8 mouse cellular contexts compared by ENCODE assay signal in the genomic region with DNA sequence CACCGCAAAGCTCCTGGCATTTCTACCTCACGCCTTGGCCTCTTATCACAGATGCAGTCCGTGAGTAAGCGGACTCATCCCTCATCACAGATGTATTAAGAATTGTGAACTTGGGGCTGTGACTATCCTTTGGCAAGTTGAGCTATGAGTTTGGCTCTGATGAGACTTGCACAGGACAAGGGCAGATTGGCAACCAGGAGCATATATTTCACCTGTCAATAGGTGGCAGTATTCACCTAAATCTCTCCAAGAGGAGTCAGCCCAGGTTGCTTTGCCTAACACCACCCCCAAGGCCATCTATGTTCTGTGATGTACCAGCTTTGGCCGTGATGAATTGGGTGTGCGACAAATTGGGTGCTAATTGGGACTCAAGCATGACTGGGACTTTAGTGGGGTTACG.
A peak's percentile ranks its signal among the peaks of the same experiment; 100 is the strongest.
DNase-seq lines count a peak whose midpoint lies in the region; ATAC-seq and TF ChIP-seq lines count a peak whose summit lies in the region.

No protein-coding gene starts in this region.

- no peak for TF ChIP-seq POLR2A in cerebellum, adult 2 months (IDR thresholded peaks at IDR 0.05; ENCODE audit: borderline replicate concordance, insufficient read depth, low read length)

- intact Hi-C loops in left cerebral cortex, postnatal 14 days (cut with DNase I) = loop anchor here (10.0 kb wide), 2 partner anchors 179 to 379 kb away; no protein-coding TSS in a partner anchor

- no peaks in the 10 kb centered on the region for H3K9me3 ChIP-seq in ES-E14 (ENCODE audit: control insufficient read depth, insufficient read depth, low read depth, low read length)
- no peaks in the 10 kb centered on the region for H3K9me3 ChIP-seq in intestine, embryonic 16.5 days (ENCODE audit: control insufficient read depth, low read length)
- H3K9me3 ChIP-seq in midbrain, postnatal 0 days (ENCODE audit: low read length) = no peaks in the 10 kb centered on the region

- no peak overlapping the region for H3K4me2 ChIP-seq in intestine, embryonic 16.5 days (ENCODE audit: low read depth, low read length)
- H3K4me2 ChIP-seq in midbrain, postnatal 0 days (ENCODE audit: low read depth, low read length, poor library complexity, severe bottlenecking) = no peak overlapping the region

- no peak for ATAC-seq in cerebellum, adult (ENCODE audit: insufficient number of reproducible peaks, low FRiP score, low TSS enrichment)
- ATAC-seq in intestine, embryonic 16.5 days = peak; percentile 63; the same call in 1 of the 2 replicates
- ATAC-seq in midbrain, postnatal 0 days (ENCODE audit: low FRiP score) = no peak

- peak; percentile 13; the same call in 1 of the 2 replicates for TF ChIP-seq CTCF in cerebellum, adult 2 months (IDR thresholded peaks at IDR 0.05; ENCODE audit: borderline replicate concordance, insufficient read depth, low read depth, low read length)
- TF ChIP-seq CTCF in midbrain, postnatal 0 days (IDR thresholded peaks at IDR 0.05) = peak; percentile 66

- no peaks in the 10 kb centered on the region; the same call in 1 of the 2 replicates for H3K27me3 ChIP-seq in cerebellum, adult 2 months (ENCODE audit: control insufficient read depth, insufficient read depth, low read length)
- no peaks in the 10 kb centered on the region; the same call in 1 of the 2 replicates for H3K27me3 ChIP-seq in intestine, embryonic 16.5 days (replicated peaks; ENCODE audit: control insufficient read depth, insufficient read depth, low read length)
- no peaks in the 10 kb centered on the region for H3K27me3 ChIP-seq in midbrain, postnatal 0 days (ENCODE audit: insufficient read depth, low read length)

- peaks cover 2% of the 10 kb centered on the region; the same call in 1 of the 2 replicates for H3K4me1 ChIP-seq in cerebellum, adult 2 months (ENCODE audit: control insufficient read depth, insufficient read depth, low read length)
- H3K4me1 ChIP-seq in ES-E14 (ENCODE audit: control insufficient read depth in 2 of 2, insufficient read depth in 2 of 2, low read length in 2 of 2, poor library complexity in 1 of 2) = peaks cover 4 to 8% of the 10 kb centered on the region in 2 experiments; a peak in 2 of 4 replicates
- H3K4me1 ChIP-seq in intestine, embryonic 16.5 days (ENCODE audit: control insufficient read depth, insufficient read depth, low read length) = no peaks in the 10 kb centered on the region
- no peaks in the 10 kb centered on the region for H3K4me1 ChIP-seq in midbrain, postnatal 0 days (ENCODE audit: insufficient read depth, low read length)

- H3K27ac ChIP-seq in cerebellum, adult 2 months (ENCODE audit: insufficient read depth, low read length) = no peak overlapping the region
- H3K27ac ChIP-seq in ES-E14 (ENCODE audit: insufficient read depth, low read depth, low read length, poor library complexity, severe bottlenecking) = no peak overlapping the region
- no peak overlapping the region for H3K27ac ChIP-seq in intestine, embryonic 16.5 days (ENCODE audit: low read length)
- no peak overlapping the region for H3K27ac ChIP-seq in midbrain, postnatal 0 days (ENCODE audit: low read depth, low read length)

- WGBS in cerebellum, adult 2 months = 46% methylated on average over 7 of the region's 7 CpGs
- WGBS in intestine, embryonic 16.5 days = 46% methylated on average over 7 of the region's 7 CpGs
- 43% methylated on average over 7 of the region's 7 CpGs for WGBS in midbrain, postnatal 0 days

- H3K36me3 ChIP-seq in ES-E14 (ENCODE audit: control insufficient read depth, insufficient read depth, low read length, poor library complexity, severe bottlenecking) = no peaks in the 10 kb centered on the region
- H3K36me3 ChIP-seq in intestine, embryonic 16.5 days (ENCODE audit: control insufficient read depth, insufficient read depth, low read length) = no peaks in the 10 kb centered on the region
- no peaks in the 10 kb centered on the region for H3K36me3 ChIP-seq in midbrain, postnatal 0 days (ENCODE audit: insufficient read depth, low read length)

- no peak overlapping the region for H3K9ac ChIP-seq in ES-E14 (ENCODE audit: insufficient read depth, low read depth, low read length, poor library complexity, severe bottlenecking)
- no peak overlapping the region for H3K9ac ChIP-seq in intestine, embryonic 16.5 days (ENCODE audit: low read depth, low read length)
- no peak overlapping the region for H3K9ac ChIP-seq in midbrain, postnatal 0 days (replicated peaks; ENCODE audit: low read length, poor library complexity, severe bottlenecking)

- no peak overlapping the region for H3K4me3 ChIP-seq in cerebellum, adult 2 months (replicated peaks; ENCODE audit: insufficient read depth, low read depth, low read length)
- no peak overlapping the region for H3K4me3 ChIP-seq in ES-E14 (ENCODE audit: insufficient read depth in 1 of 2, low read depth in 1 of 2, low read length in 2 of 2, poor library complexity in 1 of 2, severe bottlenecking in 1 of 2)
- H3K4me3 ChIP-seq in intestine, embryonic 16.5 days (ENCODE audit: low read length) = no peak overlapping the region
- H3K4me3 ChIP-seq in midbrain, postnatal 0 days (ENCODE audit: low read depth, low read length) = no peak overlapping the region

- peak in 1 of 2 experiments; percentile 21 for DNase-seq in cerebellum, adult 2 months
- peak; percentile 69 for DNase-seq in ES-E14 (ENCODE audit: low read depth, low spot score)
- DNase-seq in embryo, embryonic 9.5 days (ENCODE audit: extremely low spot score) = peak; percentile 78
- DNase-seq in left cerebral cortex, postnatal 14 days (ENCODE audit: low spot score in 2 of 2) = peak; percentile 58 to 66
- peak; percentile 73 for DNase-seq in midbrain, postnatal 0 days (ENCODE audit: low spot score)
- no peak for DNase-seq in spleen, postnatal 4 days (ENCODE audit: low spot score in 2 of 2)

- in situ Hi-C loops in ES-E14 (cut with MboI; ENCODE audit: low sequenced_read_pairs in 2 of 2, unreplicated experiment in 2 of 2) = loop anchor here (10.0 to 25.0 kb wide), 2 partner anchors 166 to 179 kb away; no protein-coding TSS in a partner anchor

TF ChIP-seq in ES-E14, 5 proteins besides CTCF, POLR2A, EP300 and RAD21:
- TF ChIP-seq ZNF384 (IDR thresholded peaks at IDR 0.05; ENCODE audit: low read depth, low read length) (no peak), ZC3H11A (IDR thresholded peaks at IDR 0.05; ENCODE audit: borderline replicate concordance, low read depth, low read length) (peak; percentile 89)

Comparison
In these comparisons a context has a peak if more than half of its experiments do, and no peak if none do; other contexts are left out.
1. DNase-seq: peak in ES-E14 (single experiment), embryo, embryonic 9.5 days (single experiment), left cerebral cortex, postnatal 14 days (2 of 2) and midbrain, postnatal 0 days (single experiment); none in spleen, postnatal 4 days (0 of 2).